Mouse (Mus musculus) thymus, adult 2 months (tissue): ENCODE measurements at regions not wholly inside any gene's neighbourhood (a gene's known extent, or its start where the extent isn't known, plus 50 kb on each side); places are given as distances from the start of the nearest gene placed in this dataset.

Source experiments
- DNase-seq: peaks from one replicate; pipeline ENCODE4 v3.0.0; 2021
- H3K27ac ChIP-seq: fragments of 200-500 bp; 2 replicates; pipeline ENCODE4 v1.5.1; 2012; ENCODE audit warnings: low read length, control low read depth; ENCODE audit not compliant: control insufficient read depth, insufficient read depth
- H3K27me3 ChIP-seq: fragments of 200-500 bp; 2 replicates; pipeline ENCODE4 v1.6.1; 2012; ENCODE audit warnings: mild to moderate bottlenecking, low read length, moderate library complexity, mixed read lengths; ENCODE audit not compliant: control insufficient read depth, insufficient read depth
- H3K36me3 ChIP-seq: fragments of 200-500 bp; 2 replicates; pipeline ENCODE4 v1.6.1; 2012; ENCODE audit warnings: mild to moderate bottlenecking, low read length, moderate library complexity; ENCODE audit not compliant: control insufficient read depth, insufficient read depth
- H3K4me1 ChIP-seq: fragments of 200-500 bp; replicated peaks from 2 replicates; pipeline ENCODE4 v1.6.1; 2012; ENCODE audit warnings: low read length; ENCODE audit not compliant: control insufficient read depth, insufficient read depth
- H3K4me3 ChIP-seq: fragments of 200-500 bp; 2 replicates; pipeline ENCODE4 v1.5.1; 2012; ENCODE audit warnings: mild to moderate bottlenecking, low read length, control low read depth, moderate library complexity; ENCODE audit not compliant: control insufficient read depth, insufficient read depth
- CTCF ChIP-seq: fragments of 200-500 bp; IDR thresholded peaks from 2 replicates; pipeline ENCODE4 v1.5.1; 2012; ENCODE audit warnings: mild to moderate bottlenecking, control low read depth, low read length, moderate library complexity, borderline replicate concordance; ENCODE audit not compliant: control insufficient read depth, poor library complexity, insufficient read depth; ENCODE audit errors: extremely low read depth
- POLR2A ChIP-seq: fragments of 200-500 bp; IDR thresholded peaks from 2 replicates; pipeline ENCODE4 v1.6.1; 2012; ENCODE audit warnings: mild to moderate bottlenecking, low read length, control low read depth, moderate library complexity; ENCODE audit not compliant: control insufficient read depth, poor library complexity, insufficient read depth; ENCODE audit errors: extremely low read depth
- WGBS: fragments of 180-500 bp; shearing (Covaris S2); methylation state at CpG from one replicate; pipeline ENCODE4 v1.1.7; 2018; 5-methylcytosine and 5-hydroxymethylcytosine counted together

DNA sequence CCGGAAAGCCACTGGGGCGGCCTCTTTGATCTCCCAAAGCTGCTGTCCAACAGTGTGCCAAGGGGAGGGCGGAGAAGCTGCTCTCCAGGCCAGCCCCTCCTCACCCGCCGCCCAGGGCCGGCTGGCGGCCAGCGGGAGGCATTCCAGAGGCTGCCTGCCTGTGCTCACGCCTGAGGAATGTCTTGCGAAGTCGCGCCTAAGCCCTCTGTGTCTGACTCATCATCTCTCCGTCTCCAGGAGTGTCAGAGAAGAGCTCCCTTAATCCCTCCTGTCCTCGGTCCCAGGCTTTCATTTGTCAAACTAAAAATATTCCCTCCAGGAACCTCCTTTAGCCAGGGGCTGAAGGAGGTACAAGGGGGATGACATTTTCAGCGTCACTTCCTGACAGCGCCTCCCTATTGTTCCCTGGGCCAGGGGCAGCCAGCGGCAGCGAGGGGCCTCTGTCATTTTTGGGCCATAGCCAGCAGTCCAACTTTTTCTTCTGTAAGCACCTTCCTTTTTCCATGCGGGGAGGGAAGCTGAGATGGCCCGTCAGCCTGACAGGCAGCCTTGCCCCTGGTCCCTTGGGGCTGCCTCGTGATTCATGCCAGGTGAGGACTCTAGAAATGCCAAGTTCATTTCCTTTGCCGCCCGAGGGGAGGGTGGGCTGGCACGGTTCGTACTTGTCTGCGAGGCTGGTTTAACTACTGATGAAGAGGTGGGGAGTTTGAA lies 113.4 kb downstream of the Gm525 start:
- WGBS = 9% methylated on average over 26 of the region's 26 CpGs
- Histone ChIP-seq H3K27ac (no peak overlapping the region), H3K36me3 (no peaks in the 10 kb centered on the region), H3K4me1 (no peaks in the 10 kb centered on the region), H3K4me3 (no peak overlapping the region), H3K27me3 (no peaks in the 10 kb centered on the region; the same call in 1 of the 2 replicates)
- TF ChIP-seq CTCF (no peak), POLR2A (no peak)
- DNase-seq = no peak

DNA sequence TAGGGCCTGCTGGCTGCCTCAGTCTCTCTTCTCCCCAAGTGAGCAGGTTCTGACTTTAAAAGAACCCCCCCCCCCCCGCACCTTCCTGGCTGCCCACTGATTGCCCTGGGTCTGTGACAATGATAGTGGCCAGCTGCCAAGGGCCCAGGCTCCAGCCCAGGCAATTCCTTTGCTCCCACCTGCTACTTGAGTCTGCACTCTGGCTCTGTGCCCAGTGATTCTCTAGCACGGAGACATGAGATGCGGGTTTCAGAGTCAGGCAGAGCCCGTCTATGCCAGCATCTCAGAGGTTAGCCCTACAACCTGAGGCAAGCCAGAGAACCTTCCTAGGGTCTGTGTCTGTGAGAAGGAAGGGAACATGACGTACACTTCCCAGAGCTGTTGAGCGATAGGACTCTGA lies 112.2 kb downstream of the Gm525 start:
- H3K4me1 ChIP-seq = no peaks in the 10 kb centered on the region
- H3K4me3 ChIP-seq = no peak overlapping the region
- H3K27me3 ChIP-seq = no peaks in the 10 kb centered on the region; the same call in 1 of the 2 replicates
- DNase-seq = no peak
- H3K27ac ChIP-seq = no peak overlapping the region
- no peaks in the 10 kb centered on the region for H3K36me3 ChIP-seq
- 85% methylated on average over 6 of the region's 6 CpGs for WGBS
- no peak for TF ChIP-seq CTCF
- no peak for TF ChIP-seq POLR2A

DNA sequence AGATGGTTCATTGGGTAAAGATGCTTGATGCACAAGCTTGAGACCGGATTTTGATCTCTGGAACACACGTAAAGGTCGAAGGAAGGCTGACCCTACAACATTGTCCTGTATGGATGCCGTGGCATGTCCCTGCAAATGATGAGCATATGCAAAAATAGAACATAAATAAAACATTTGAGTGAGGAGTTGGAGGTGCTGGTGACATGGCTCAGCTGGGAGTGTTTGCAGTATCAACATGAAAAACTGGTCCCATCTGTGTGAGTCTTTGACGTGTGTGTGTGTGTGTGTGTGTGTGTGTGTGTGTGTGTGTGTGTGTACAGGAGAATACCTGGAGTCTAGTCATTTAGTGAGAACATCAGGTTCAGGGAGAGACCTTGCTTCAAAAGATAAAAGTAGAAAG lies 107.8 kb downstream of the Gm525 start:
- H3K4me3 ChIP-seq = no peak overlapping the region
- H3K27me3 ChIP-seq = no peaks in the 10 kb centered on the region
- H3K27ac ChIP-seq = no peak overlapping the region
- H3K4me1 ChIP-seq = no peaks in the 10 kb centered on the region
- no peaks in the 10 kb centered on the region for H3K36me3 ChIP-seq
- TF ChIP-seq CTCF (no peak), POLR2A (no peak)
- 93% methylated on average over 5 of the region's 5 CpGs for WGBS
- no peak for DNase-seq

DNA sequence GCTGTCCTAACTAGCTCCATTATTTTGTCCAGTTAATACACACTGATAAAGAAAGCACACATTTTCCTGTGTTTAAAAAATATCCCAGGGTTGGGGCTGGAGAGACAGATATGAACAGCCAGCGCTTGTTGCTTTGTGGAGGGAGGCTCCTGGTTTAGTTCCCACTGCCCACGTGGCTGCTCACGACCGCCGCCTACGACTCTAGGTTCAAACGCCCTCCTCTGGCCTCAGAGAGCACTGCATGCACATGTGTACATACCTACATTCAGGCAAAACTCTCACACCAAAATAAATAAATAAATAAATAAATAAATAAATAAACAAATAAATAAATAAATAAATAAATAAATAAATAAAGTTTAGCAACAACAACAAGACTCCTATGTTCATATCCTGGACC lies 104.8 kb downstream of the Gm525 start:
- DNase-seq = no peak
- H3K27me3 ChIP-seq = no peaks in the 10 kb centered on the region
- H3K4me1 ChIP-seq = no peaks in the 10 kb centered on the region
- no peak overlapping the region for H3K4me3 ChIP-seq
- 95% methylated on average over 7 of the region's 7 CpGs for WGBS
- no peaks in the 10 kb centered on the region for H3K36me3 ChIP-seq
- H3K27ac ChIP-seq = no peak overlapping the region
- TF ChIP-seq CTCF = no peak
- TF ChIP-seq POLR2A = no peak

DNA sequence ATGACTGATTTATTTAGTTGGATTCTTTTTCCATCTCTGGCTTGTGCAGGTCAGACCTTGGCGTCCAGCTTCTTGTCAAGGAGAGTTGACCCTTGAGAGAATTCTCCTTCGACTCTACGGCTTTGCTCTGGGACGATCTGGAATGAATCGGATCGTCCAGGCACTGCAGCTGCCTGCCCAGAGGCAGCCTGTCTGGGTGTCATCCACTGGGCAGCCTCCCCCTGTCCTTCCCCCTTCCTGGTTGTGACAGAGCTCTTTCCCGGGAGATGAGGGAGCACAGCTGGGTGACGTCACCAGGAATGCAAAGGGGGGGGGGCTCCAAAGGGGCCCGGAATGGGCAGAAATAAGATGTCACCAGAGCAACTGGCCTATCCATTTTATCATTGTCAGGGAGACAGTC lies 101.9 kb downstream of the Gm525 start:
- Histone ChIP-seq H3K36me3 (no peaks in the 10 kb centered on the region), H3K27ac (no peak overlapping the region), H3K4me3 (no peak overlapping the region), H3K27me3 (no peaks in the 10 kb centered on the region), H3K4me1 (no peaks in the 10 kb centered on the region)
- 31% methylated on average over 9 of the region's 9 CpGs for WGBS
- TF ChIP-seq CTCF = no peak
- no peak for TF ChIP-seq POLR2A
- DNase-seq = no peak

DNA sequence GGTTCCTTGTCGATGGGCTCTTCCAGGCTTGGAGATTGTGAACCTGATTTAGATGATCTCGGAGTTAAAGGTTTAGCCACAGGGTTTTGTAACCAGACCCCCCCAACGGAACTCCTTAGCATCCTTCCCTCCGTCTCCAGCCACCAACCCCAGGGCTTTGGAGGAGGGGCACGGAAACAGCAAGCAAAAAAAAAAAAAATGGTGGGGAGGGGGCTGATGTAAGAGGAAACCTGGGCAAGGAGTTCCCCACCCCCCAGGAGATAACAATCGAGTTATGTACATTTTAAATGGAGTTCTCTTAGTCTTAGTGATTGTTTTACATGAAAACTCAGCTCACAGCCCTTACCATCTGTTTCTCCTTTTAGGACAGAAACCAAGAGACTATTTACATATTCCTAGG lies 101.3 kb downstream of the Gm525 start:
- no peak overlapping the region for H3K27ac ChIP-seq
- DNase-seq = no peak
- no peak overlapping the region for H3K4me3 ChIP-seq
- H3K27me3 ChIP-seq = no peaks in the 10 kb centered on the region
- no peaks in the 10 kb centered on the region for H3K4me1 ChIP-seq
- WGBS = 62% methylated on average over 6 of the region's 6 CpGs
- TF ChIP-seq CTCF = no peak
- TF ChIP-seq POLR2A = no peak
- H3K36me3 ChIP-seq = no peaks in the 10 kb centered on the region

DNA sequence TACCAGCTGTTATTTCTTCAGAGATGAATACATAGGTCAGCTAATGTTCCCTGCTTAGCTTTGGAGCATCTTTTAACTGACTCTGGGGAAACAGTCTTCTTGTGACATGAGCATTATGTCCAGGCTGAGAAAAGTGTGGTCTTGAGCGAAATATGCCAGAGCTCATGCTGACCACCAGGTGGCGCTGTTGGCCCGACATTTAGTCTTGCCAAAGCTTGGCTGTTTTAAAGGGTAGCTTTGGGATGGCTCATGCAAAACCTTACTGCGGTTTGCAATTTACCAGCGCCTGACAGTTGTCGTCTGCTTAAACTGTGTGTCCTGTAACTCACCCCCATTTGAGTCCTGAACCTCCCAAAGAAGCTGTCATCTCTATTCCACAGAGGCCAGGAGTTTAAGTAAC lies 91.6 kb downstream of the Gm525 start:
- Histone ChIP-seq H3K27ac (no peak overlapping the region), H3K4me3 (no peak overlapping the region), H3K36me3 (no peaks in the 10 kb centered on the region), H3K4me1 (no peaks in the 10 kb centered on the region), H3K27me3 (no peaks in the 10 kb centered on the region)
- no peak for TF ChIP-seq POLR2A
- TF ChIP-seq CTCF = peak; percentile 70; the same call in 1 of the 2 replicates
- DNase-seq = peak; percentile 78
- 9% methylated on average over 6 of the region's 6 CpGs for WGBS
